In the genomic region with DNA sequence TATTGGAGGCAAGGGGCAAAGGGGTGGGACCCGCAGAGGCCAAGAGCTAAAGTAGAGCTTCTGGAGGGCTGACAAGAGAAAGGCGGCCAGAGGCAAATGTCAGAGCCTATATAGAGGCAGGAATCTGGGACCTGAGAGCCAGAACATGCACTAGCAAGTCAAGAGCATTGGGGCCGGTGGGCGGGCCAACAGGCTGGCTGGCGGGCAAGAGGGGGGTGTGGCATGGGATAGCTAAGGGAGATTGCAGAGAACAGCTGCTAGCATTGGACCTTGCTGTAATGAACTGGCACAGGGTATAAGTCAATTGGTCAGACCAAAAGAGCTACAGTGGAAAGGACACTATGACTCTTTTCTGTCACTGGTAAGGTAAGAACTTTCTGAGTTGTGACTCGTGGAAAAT, we compare ENCODE assay signal across 22 mouse cellular contexts. TPM values are rescaled to one million over a fixed set of nuclear protein-coding genes. Genes with fewer than 3 reads are reported as not detected.
"Had no signal": no experiment of that assay in that cellular context is flagged by ENCODE, and none has a peak within 500 bp of the region (broad histone marks: within the 10 kb centered on the region; RNA-seq: fewer than 3 reads in every experiment).

No protein-coding gene starts in this region.

- H3K9ac ChIP-seq: limb, embryonic 13.5 days; liver, embryonic 13.5 days; neural tube, embryonic 12.5 days; neural tube, embryonic 15.5 days had no signal

- H3K27ac ChIP-seq: kidney, postnatal 0 days; left cerebral cortex, adult 2 months; limb, embryonic 10.5 days; limb, embryonic 13.5 days; liver, embryonic 13.5 days; neural tube, embryonic 12.5 days; neural tube, embryonic 15.5 days had no signal

- H3K36me3 ChIP-seq: limb, embryonic 10.5 days; limb, embryonic 13.5 days; liver, embryonic 13.5 days; neural tube, embryonic 12.5 days; neural tube, embryonic 15.5 days had no signal

- H3K4me1 ChIP-seq: limb, embryonic 10.5 days; limb, embryonic 13.5 days; liver, embryonic 13.5 days; neural tube, embryonic 12.5 days; neural tube, embryonic 15.5 days had no signal

- DNase-seq: kidney, adult 2 months; kidney, postnatal 25 days; layer of hippocampus, postnatal 36 days; liver, embryonic 13.5 days; lung, adult 2 months; lung, postnatal 14 days; lung, postnatal 4 days; midbrain, embryonic 14.5 days; right cerebral cortex, adult 18-20 months; right cerebral cortex, postnatal 14 days; thymus, adult 18-20 months; thymus, postnatal 36 days had no signal

- H3K4me3 ChIP-seq: left cerebral cortex, adult 2 months; limb, embryonic 10.5 days; limb, embryonic 13.5 days; liver, embryonic 13.5 days; neural tube, embryonic 12.5 days; neural tube, embryonic 15.5 days had no signal

- H3K4me2 ChIP-seq: limb, embryonic 13.5 days; liver, embryonic 13.5 days; midbrain, embryonic 11.5 days; neural tube, embryonic 12.5 days; neural tube, embryonic 15.5 days had no signal

- H3K9me3 ChIP-seq: limb, embryonic 10.5 days; limb, embryonic 13.5 days; liver, embryonic 13.5 days; neural tube, embryonic 12.5 days; neural tube, embryonic 15.5 days had no signal

RNA-seq across cellular contexts. Expression of a gene that starts 1.8 kb away (rescaled TPM):
- total RNA-seq: liver, adult 2 months; megakaryocyte progenitor cell, adult 5-6 weeks; megakaryocyte-erythroid progenitor cell, adult 5-6 weeks had no signal
- polyA plus RNA-seq: liver, adult 2 months; liver, embryonic 13.5 days had no signal
